Mouse (Mus musculus): Measurements from ENCODE around the gene Zbtb16.

Gene Zbtb16

DNA sequence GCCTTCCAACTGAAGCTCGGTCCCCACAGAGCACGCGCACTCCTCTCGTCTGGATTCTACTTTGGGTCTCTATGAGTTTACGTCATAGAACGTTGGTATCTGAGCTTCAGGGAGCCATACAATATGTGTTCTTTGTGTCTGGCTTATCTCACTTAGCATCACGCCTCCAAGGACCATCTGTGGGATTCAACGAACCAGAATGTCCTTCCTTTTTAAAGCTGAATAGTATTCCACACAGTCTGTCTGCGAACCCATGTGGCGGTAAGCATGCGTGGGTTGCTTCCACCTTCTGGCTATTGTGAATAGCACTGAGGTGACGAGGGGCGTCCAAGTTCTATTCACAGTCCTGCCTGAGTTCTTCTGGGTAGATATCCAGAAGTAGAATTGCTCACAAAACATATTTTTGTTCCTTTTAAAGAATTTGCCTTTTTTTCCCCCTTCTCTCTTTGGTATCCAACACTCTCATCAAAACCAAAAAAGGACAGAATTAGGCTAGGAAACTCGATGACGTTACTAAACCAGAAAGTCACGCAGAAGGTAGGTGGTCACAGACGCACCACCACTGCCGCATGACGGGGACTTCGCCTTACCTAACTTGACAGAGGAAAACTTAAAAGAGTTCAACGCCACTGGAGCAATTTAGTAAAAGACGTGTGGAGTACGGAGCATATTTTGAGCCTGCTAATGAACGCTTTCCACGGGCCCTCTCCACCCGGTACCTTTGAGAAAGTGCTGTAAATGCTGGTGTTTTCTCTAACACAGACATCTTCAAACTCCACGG lies 32.4 kb downstream of the Zbtb16 start:
- peak; percentile 93 for DNase-seq (ENCODE audit: low read depth, low spot score)

DNA sequence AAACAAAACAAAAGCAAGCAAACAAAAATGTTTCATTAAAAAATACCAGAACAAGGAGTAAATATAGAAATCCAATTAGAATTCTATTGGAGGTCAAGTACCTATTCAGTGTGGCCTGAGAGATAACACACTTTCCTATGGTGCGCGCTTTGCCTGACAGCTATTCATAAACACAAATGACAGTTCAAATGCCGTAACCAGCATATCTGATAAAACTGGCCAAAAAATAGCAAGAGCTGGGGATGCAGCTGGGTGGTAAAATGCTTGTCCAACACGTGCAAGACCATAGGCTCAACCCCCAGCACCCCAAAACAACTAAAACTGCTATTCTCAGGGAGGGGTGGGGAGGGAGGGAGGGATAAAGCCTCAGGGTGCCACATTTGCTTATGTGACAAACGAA lies 33.6 kb downstream of the Zbtb16 start:
- no peak for DNase-seq (ENCODE audit: low read depth, low spot score)

DNA sequence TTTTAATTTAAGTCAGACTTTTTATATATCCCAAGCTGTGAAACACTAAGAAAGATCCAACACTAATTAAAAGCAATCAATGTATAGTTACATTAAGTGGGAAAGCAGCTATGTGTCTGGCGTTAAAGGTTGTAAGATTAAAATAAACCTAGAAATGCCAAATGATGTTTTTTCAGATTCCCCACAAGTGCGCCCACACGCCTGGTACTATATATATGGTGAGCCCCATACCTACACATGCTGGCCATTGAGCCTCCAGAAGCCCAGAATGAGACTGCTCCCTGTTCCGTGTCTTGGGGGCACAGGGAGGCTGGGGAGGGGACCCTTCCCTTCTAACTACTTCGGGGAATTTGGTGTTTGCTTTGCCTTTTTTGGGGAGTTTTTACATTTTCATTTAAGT lies 34.7 kb downstream of the Zbtb16 start:
- DNase-seq (ENCODE audit: low read depth, low spot score): no peak

DNA sequence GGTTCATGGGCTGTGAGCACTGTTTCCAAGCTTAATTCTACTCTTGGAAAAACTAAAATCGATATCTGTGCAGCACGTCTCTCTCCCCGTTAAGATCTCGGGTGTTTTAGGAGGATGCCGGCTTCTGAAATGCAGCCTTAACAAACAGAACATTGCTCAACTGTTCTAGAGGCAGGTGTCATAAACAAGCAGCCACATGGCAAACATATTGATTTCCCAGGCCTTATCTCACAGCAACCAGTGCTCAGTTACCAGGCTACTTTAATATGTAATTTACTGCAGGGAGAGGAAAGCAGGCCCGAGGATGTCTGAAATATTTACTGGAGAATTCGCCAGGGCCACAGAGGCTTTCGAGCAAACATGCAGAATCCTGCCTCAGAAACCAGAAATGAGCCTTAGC lies 35.4 kb downstream of the Zbtb16 start:
- no peak for DNase-seq (ENCODE audit: low read depth, low spot score)

DNA sequence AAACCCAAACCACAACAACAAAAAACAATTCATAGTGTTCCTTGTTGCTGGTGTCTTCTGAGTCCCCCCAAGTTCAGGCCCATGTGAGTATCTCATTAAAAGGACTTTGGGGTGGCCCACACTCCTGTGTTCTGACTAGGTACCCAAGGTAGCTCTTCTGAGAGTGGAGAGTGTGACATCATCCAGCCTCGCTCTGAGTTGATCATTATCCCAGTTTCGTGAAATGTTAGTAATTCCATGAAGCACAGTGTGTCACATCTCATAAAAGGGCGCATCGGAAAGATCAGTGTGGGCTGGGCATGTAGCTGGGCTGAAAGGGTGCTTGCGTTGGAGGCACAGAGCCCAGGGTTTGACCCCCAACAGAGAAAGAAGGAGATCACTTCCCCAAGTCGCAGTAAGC lies 38.0 kb downstream of the Zbtb16 start:
- no peak for DNase-seq (ENCODE audit: low read depth, low spot score)

DNA sequence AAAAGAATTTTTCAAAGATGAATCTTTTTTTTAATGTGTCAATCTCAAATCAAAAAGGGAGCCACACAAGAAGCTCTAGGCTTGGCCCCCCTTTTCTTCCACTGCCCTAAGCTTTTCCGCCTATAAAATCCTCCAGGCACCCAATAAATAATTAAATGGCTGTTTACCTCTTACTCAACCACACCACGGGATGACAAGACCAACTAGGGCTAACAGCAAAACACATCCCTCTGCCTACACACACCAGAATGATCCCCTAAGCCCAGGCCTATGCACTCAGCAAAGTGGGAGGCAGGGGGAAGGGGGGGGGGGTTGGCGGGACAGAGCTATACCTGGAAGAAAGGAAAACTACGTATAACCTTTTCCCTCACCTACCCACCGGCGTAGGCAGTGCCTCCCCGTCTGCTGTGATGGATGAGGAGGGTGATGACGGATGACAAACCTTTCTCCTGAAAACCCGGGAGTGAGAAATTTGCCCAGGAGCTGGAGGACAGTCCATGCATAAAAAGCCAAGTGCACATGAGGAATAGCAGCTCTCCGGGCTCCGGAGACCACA lies 39.7 kb downstream of the Zbtb16 start:
- no peak for DNase-seq (ENCODE audit: low read depth, low spot score)

DNA sequence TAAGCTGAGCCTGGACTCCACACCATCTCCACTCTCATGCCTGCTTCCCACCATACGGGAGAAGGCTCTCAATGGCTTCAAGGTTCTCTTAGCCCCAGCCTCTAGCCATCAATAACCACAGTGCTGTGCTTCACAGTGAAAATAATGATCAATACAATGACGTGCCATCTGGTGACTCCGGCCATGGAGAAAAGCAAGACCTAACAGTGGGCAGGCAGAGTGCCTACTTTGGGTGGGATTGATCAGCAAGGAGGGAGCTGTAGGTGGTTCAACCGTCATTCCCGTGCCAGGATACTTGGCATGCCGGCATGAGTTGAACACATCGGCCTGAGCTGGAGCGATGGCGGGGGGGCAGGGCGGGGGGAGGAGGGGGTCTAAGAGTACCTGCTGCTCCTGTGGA lies 40.3 kb downstream of the Zbtb16 start:
- DNase-seq (ENCODE audit: low read depth, low spot score): no peak

DNA sequence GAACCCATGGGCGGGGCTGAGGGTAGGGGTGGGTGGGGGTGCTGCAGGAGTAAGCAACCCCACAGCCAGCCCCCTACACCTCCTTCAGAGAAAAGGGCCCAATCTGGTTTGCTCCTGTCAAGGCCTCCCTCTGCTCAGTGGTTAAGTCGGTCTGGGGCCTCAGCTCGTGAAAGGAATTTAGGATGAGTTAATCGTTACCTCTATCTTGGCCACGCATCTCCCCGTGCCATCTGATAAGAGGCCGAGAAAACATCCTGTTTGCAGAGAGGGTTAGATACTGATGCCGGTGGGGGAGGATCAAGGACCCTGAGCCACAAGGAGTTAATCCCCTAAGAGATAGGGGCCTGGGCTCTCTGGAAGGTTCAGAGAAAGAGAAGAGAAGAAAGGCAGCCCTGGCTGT lies 40.9 kb downstream of the Zbtb16 start:
- DNase-seq (ENCODE audit: low read depth, low spot score): no peak

DNA sequence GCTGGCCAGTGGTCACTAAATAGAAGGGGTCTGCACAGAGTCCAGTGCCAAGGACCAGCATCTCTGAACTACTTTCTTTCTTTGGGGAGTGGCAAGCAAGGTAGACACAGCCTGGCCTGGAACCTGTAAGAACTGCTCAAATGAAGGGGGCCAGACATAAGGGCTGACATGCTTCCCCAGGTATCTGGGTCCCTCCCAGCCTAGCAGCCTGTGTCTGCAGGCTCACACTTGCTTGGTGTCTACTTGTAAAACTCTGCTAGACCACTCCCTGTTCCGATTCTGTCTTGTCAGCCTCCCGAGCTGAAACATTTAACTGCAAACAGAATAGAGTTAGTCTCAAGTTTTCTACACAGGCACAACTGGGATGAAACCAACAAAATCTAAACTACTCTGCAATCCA lies 41.6 kb downstream of the Zbtb16 start:
- DNase-seq (ENCODE audit: low read depth, low spot score): no peak

DNA sequence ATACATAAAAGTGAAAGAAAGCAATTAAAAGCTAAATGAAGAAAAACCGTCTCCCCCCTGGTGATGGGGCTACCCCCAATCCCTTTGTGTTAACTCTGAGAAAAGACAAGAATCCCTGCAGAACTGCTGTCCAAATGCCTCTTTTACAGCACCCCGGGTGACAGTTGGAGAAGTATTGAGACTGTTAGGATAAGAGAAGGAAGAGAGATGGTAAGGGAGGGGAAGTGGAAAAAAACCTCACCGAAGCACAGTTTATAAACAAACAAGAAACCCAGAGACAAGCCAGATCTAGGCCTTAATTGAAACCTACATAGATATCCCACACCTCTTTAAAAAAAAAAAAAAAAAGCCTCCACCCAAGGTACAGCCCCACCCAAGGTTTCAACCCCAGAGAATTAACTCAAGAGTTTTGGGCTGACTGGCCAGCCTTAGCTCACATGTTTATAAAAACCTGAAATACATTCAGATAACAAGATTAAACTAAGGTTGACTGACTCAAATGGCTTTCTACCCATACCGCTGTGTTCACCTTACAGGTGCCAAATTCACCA lies 42.3 kb downstream of the Zbtb16 start:
- no peak for DNase-seq (ENCODE audit: low read depth, low spot score)

DNA sequence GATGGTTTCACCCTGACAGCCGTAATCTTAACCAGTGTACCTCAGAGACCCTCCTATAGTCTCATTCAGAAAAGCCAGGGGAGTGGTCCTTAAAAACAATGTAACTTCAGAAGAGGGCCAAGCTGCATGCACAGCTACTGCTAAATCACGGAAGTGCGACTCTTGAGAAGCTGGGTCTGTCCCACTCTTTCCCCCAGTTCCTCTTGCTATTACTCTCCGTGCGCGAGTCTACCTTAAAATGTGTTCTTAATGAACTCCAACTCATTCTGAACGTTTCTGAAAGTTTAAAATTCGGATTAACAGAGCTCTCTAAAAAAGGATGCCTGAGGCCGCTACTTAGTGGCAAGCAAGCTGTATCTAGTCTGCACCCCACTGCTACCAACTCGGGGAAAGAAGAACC lies 45.4 kb downstream of the Zbtb16 start:
- DNase-seq (ENCODE audit: low read depth, low spot score): no peak

DNA sequence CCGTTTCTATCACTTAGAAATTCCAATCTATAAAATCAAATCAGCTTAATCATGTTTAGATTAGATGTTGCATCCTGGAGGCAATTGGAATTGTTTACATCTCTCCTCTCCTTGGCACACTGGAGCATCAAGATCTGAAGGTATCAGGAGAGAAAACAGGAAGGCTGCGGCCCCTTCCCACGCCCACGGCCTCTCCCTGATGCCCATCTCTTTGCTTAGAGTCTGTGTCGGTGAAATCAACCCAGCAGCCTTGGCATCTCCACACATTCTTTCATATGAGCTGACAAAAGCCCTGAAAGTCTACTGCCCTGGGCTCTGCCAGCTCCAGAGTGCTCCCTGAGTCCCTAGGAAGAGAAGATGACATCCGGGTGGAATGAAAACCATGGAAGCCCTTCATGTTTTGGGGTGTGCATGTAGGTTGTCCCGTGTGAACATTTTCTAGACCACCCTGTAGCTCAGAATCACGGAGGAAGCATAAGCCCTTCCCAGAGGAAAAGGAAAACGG lies 48.1 kb downstream of the Zbtb16 start:
- no peak for DNase-seq (ENCODE audit: low read depth, low spot score)

DNA sequence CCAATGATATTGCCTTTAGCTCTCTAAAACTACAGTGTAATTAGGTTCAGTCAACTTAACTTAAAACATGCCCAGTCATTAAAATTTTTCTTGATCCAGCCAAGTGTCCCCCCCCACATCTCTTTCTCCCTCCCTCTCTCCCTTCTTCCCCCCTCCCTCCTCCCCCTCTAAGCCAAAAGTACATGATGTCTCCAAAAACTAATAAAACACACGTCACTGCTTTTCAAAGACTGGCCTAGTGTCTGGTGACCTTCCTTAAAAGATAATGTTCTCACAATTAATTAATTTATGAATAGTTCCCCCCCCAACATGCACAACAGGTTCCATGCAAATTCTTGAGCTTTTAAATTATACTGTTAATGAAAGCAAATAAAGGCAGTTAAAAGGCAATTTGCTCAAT lies 48.7 kb downstream of the Zbtb16 start:
- no peak for DNase-seq (ENCODE audit: low read depth, low spot score)

DNA sequence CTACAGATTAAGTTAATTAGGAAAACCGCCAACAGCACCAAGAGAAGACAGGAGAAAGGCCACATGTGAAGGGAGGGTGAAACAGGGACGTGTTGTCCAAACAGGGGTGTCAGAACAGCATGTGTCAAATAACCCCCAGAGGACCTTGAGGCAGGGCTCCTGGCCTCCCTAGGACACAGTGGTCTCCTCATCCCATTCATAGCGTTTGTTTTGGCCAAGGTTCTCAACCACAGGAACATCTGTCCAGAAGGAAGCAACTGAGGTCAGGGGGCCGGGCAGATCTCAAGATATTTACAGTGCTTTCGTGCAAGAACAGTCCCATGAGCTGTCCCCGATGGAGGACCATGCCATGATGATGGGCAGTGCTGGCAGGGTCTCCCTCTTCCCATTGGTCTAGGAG lies 49.2 kb downstream of the Zbtb16 start:
- no peak for DNase-seq (ENCODE audit: low read depth, low spot score)

DNA sequence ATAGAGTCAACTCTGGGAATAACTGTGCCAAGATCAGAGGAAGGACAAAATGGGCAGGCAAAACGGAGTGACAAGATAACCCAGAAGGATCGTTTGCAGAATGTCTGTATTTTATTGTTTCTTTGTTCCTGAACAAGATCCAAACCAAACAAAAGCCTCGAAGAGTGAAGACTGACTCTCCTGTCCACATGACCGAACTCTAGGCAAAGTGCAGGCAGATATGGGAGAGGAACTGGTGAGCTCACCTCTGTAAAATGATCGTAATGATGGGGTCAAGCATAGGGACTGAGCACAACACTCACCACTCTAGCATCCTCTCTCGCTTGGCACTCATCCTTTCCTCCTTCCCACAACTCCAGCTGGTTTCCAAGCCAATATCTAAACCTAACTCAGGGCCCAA lies 51.1 kb downstream of the Zbtb16 start:
- DNase-seq (ENCODE audit: low read depth, low spot score): no peak

DNA sequence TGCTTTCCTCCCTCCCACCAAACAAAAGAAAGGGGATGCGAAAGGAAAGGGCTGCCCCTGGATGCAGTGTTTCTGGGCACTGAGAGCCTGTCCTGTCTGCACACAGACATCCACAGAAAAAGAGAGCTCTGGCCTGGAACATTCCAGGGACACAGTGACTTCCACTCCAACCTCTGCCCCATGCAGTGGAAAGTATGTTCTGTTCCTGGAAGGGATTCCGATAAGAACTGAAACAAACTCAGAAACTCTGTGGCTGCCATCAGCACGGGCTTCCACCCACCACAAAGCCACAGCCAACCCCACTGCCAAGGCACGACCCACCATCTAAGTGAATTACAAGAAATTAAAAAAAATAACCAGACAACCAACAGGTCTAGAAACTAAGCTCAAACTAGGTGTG lies 52.7 kb downstream of the Zbtb16 start:
- DNase-seq (ENCODE audit: low read depth, low spot score): no peak

DNA sequence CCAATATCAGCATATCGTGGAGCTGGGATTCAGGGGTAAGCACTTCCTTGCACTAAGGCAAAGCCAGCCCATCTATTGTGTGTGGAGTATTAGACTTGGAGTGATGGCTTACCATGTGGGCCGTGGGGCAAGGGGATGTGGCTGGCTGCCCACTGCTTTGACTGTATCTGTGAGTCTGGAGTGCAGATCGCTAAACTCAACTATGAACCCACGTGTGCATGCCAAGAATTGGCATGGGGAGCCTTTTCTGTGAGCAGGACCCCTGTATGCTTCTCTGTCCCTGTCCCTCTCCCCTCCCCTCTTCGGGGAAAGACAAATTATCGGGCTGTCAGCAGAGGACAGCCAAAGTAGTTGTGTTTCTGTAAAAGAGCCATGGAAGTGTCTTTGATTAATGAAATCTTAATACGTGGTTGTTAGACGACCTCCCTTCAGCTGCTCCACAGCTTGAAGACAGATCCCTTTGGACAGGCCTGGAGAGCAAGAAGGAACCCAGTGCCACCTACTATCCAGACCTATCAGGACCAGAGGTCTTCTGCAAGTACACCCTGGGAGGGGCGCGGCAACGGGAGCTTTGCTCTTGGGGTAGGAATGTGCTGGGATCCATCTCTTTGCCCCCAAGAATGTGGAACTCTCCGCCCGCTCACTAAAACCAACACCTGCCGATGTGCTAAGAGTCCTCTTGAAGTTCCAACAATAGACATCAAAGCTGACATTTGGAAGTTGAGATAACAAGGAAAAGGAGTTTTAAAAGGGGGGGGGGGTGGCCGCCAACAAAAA lies 53.5 kb downstream of the Zbtb16 start:
- DNase-seq (ENCODE audit: low read depth, low spot score): no peak

DNA sequence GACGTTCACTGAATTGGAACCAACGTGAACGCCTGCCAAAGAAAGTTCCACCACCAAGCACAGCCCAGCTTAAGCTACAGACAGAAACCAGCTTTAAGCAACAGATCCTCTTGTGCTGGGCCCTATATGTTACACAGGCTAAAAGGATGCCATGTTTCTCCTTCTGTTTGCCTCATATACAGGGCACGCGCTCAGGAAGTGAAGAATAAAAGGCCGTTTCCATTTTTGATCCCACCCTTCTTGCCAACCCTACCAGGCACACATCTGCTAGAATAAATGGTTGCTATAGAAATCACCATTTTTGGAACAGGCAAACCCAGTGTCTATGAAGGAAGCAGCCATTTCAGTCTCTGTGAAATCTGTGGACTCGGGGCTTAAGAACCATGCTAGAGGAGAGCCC lies 59.8 kb downstream of the Zbtb16 start:
- DNase-seq (ENCODE audit: low read depth, low spot score): peak; percentile 82

DNA sequence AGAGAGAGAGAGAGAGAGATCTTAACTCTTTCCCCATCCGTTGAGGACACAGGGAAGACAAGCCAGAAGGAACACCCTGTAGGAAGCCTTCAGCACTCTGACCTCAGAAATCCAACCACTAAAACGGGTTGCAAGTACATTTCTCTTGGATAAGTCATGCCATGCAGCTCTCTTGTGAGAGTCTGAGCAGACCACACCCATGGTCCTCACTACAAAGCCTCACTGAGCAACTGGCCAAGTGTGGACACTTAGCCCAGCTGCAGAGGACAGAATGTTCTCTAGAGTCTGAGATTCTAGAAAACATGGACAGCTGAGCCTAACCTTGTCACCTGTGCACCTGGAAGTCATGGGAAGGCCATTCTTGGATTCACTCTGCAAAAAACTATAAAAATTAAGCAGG lies 60.5 kb downstream of the Zbtb16 start:
- DNase-seq (ENCODE audit: low read depth, low spot score): no peak

DNA sequence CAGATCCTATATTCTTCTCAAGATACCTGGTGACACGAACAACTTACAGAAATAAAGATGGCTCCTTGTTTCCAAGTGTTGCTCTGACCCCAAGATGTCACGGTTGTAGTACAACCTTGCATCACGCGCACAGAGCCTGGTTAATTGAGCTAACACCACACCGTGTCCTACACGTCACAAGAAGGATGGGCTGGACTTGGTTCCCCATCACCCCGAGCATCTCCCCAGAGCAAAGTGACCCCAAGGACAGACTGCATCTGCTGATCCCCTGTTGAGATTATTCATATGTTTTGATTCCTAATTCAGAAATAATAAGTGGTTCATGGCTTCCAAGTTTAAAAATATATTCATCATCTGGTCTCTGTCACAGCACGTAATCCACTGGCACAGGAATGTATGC lies 62.3 kb downstream of the Zbtb16 start:
- DNase-seq (ENCODE audit: low read depth, low spot score): no peak

DNA sequence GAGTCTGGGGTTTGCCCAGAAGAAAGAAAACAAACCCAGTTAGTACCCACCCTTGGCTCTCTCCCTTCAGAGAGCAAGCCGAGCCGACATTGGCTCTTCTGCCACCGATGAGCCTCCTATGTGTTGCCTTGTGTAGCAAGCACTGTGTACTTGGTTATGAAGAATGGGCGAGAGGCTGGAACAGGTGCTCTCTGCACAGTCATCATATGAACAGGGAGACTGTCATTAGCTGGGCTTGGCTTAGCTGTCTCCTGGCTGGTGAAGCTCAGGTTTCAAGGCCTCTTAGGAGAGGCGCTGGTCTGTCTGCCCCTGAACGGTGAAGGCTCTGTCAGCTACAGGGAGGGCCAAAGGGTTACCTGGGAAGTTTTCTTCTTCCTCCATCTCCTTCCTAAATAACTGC lies 62.9 kb downstream of the Zbtb16 start:
- no peak for DNase-seq (ENCODE audit: low read depth, low spot score)

DNA sequence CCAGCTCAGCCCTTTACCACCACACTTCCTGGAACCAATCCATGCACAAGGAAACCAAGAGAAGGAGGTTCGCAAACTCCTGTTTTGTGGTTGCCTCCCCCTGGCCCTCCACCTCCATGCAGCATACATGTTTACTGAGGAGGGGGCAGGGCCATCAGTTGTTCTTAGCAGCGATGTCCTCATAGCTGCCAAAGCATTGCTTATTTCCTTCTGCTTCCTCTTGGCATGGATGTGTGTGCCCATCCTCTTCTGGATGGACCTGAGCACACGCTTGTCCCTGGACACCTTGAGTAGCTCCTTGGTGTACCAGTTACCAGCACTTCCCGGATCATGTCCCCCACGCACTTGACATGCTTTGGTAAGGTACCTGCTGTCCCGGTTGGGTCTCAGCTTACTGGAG lies 64.5 kb downstream of the Zbtb16 start:
- DNase-seq (ENCODE audit: low read depth, low spot score): no peak

DNA sequence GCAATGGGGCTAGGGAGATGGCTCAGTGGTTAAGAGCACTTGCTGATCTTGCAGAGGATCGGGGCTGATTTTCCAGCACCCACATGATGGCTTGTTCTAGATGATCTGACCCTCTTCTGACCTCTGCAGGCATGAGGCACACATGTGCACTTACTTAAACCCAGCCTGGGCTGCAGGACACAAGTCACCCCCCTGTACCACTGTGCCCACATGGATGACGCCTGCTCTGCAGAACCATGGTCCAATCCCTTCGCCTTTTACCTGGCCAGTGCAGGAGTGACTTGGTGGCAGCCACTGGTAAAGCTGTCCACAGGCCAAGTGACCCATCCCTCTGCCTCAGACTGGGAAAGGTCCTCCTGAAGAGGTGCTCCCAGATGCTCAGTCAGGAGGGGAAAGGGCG lies 67.1 kb downstream of the Zbtb16 start:
- DNase-seq (ENCODE audit: low read depth, low spot score): no peak
